Mouse (Mus musculus): ENCODE data around the gene Palm2. TPM values are rescaled to one million over a fixed set of nuclear protein-coding genes. Genes with fewer than 3 reads are reported as not detected.
A peak's percentile ranks its signal among the peaks of the same experiment; 100 is the strongest.

Palm2 gene
- polyA plus RNA-seq, 1 experiment, result 14.1 TPM

DNA sequence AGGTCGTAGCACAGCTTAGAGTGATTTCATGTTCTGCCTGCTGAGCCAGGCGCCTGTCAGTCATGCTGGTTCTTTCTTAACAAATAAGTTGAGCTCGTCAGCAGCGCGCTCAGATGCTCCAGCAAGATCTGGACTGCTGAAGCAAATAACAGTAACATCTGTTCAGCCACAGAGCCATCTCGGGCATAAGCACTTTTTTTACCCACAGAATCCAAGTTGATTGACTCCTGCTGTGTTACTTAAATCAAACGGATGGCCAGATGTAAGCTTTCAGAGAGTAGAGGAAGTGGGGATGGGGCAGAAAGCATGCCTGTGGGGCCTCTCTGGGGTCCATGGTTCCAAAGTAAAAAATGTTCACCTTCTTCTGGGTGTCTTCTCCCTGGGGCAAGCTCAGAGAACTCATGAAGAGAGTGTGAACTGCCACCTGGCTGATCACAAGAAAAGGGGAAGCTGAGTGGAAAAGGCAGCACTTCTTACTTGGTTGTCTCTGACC is 286.9 kb downstream of the Palm2 start:
- TF ChIP-seq POLR2A (IDR thresholded peaks at IDR 0.05; ENCODE audit: extremely low read depth, insufficient read depth, low read length), result no peak
- TF ChIP-seq CTCF (IDR thresholded peaks at IDR 0.05; ENCODE audit: extremely low read depth, insufficient read depth, low read length), result no peak
- peaks cover 6% of the 10 kb centered on the region for H3K4me1 ChIP-seq (ENCODE audit: control insufficient read depth, insufficient read depth, low read length)
- H3K27ac ChIP-seq (ENCODE audit: insufficient read depth, low read length), result no peak overlapping the region
- no peak overlapping the region for H3K4me3 ChIP-seq (ENCODE audit: insufficient read depth, low read length)

DNA sequence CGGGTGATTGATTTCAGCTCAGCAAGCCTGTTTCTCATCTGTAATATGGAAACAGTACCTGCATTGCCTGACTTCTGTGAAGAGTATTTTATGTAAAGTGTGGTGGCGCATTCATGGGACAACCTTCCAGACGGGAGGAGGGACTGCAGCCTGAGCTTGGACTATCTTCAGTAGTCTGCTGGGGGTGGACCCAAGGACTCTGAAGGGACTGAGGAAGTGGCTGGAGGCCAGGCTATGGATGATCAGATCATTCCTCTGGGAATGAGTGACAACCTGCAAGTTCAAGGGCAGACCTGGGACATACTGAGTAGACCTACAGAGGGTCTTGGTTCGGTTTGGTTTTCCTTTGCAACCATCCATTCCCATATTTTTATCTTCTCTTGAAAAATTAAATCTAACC is 288.2 kb downstream of the Palm2 start:
- TF ChIP-seq POLR2A (IDR thresholded peaks at IDR 0.05; ENCODE audit: extremely low read depth, insufficient read depth, low read length), result no peak
- no peak for TF ChIP-seq CTCF (IDR thresholded peaks at IDR 0.05; ENCODE audit: extremely low read depth, insufficient read depth, low read length)
- H3K27ac ChIP-seq (ENCODE audit: insufficient read depth, low read length), result no peak overlapping the region
- H3K4me1 ChIP-seq (ENCODE audit: control insufficient read depth, insufficient read depth, low read length), result peaks cover 4% of the 10 kb centered on the region
- no peak overlapping the region for H3K4me3 ChIP-seq (ENCODE audit: insufficient read depth, low read length)

DNA sequence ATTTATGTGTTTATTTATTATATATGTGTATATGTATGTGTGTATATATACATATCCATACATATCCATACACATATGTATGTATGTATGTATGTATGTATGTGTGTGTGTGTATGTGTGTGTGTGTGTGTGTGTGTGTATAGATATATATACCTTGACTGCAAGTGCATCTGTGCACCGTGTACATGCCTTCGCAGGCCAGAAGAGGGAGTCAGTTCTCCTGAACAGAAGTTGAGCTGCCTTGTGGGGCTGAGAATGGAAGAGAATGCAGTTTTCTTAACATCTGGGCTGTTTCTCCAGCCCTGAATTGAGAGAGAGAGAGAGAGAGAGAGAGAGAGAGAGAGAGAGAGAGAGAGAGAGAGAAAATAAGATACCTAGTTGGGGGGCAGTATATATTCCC is 289.6 kb downstream of the Palm2 start:
- no peak overlapping the region for H3K27ac ChIP-seq (ENCODE audit: insufficient read depth, low read length)
- TF ChIP-seq CTCF (IDR thresholded peaks at IDR 0.05; ENCODE audit: extremely low read depth, insufficient read depth, low read length) (peak; percentile 45), POLR2A (IDR thresholded peaks at IDR 0.05; ENCODE audit: extremely low read depth, insufficient read depth, low read length) (no peak)
- H3K4me3 ChIP-seq (ENCODE audit: insufficient read depth, low read length), result no peak overlapping the region
- 0 out of 2 replicates have a peak, but pooled peaks cover 2% of the 10 kb centered on the region for H3K4me1 ChIP-seq (ENCODE audit: control insufficient read depth, insufficient read depth, low read length)

DNA sequence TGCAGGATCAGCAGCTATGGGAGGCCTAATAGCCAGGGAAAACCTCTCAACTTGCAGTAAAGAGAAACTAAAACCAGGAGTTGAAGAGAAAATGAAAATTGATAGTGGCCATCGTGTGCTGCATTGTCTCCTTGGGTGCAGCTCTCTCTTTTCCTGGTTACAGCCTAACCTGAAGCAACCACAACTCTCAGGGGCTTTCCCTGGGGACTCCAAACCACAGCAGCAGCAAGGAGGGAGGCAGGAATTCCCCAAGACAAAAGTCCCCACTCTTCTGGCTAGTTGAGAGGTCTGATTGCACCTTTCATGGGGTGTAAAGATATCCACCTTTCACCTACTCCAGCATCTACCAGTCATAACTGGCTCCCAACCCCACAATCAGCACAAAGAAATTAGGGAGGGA is 291.5 kb downstream of the Palm2 start:
- Histone ChIP-seq H3K4me3 (ENCODE audit: insufficient read depth, low read length) (no peak overlapping the region), H3K27ac (ENCODE audit: insufficient read depth, low read length) (no peak overlapping the region), H3K4me1 (ENCODE audit: control insufficient read depth, insufficient read depth, low read length) (peaks cover 2% of the 10 kb centered on the region; the same call in 1 of the 2 replicates)
- no peak for TF ChIP-seq CTCF (IDR thresholded peaks at IDR 0.05; ENCODE audit: extremely low read depth, insufficient read depth, low read length)
- no peak for TF ChIP-seq POLR2A (IDR thresholded peaks at IDR 0.05; ENCODE audit: extremely low read depth, insufficient read depth, low read length)

DNA sequence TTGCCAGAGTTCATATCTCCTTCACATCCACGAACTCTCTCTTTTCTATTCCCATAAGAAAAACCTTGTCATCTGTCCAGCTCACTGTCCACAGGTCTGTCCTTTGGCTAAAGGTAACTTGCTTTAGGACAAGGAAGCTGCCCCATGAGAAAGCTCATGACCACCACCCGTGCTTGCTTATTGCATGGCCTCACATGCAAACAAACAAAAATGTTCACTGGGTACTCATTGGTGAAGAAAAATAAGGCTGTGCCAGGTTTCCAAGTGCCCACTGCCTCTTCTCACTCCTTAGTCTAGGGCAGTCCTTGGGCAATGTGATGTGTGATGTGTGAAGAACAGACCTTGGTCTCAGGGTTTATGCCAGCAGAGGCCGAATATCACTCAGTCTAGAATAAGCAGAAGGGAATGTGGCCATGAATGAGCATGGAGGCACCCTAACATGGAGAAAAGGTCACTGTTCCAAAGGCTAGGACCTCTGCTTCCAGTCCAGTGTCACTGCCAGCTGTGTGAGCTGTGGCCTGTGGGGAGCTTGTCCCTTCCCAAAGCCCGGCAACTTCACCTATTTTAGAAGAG is 294.6 kb downstream of the Palm2 start:
- Histone ChIP-seq H3K4me3 (ENCODE audit: insufficient read depth, low read length) (no peak overlapping the region), H3K27ac (ENCODE audit: insufficient read depth, low read length) (no peak overlapping the region), H3K4me1 (ENCODE audit: control insufficient read depth, insufficient read depth, low read length) (peaks cover 4% of the 10 kb centered on the region; the same call in 1 of the 2 replicates)
- TF ChIP-seq POLR2A (IDR thresholded peaks at IDR 0.05; ENCODE audit: extremely low read depth, insufficient read depth, low read length), result no peak
- TF ChIP-seq CTCF (IDR thresholded peaks at IDR 0.05; ENCODE audit: extremely low read depth, insufficient read depth, low read length), result no peak

DNA sequence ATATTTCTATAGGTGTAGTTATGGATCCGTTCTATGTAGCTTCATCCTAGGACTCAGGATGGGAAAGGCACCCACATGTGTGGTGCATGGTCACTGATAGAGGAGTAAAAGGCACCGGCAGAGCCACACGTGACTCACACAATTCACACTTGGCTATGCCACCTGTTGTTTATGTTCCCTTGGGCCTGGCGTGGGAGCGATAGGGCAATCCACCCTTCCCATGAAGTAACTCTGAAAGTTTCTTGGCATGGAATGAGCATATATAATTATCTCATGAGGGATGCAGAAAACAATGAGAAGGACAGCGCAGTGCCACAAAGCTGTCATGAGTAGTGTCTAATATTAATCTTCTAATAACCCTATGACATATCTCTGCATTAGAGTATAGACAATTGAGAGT is 296.0 kb downstream of the Palm2 start:
- Histone ChIP-seq H3K4me3 (ENCODE audit: insufficient read depth, low read length) (no peak overlapping the region), H3K27ac (ENCODE audit: insufficient read depth, low read length) (no peak overlapping the region), H3K4me1 (ENCODE audit: control insufficient read depth, insufficient read depth, low read length) (peaks cover 2% of the 10 kb centered on the region; the same call in 1 of the 2 replicates)
- TF ChIP-seq CTCF (IDR thresholded peaks at IDR 0.05; ENCODE audit: extremely low read depth, insufficient read depth, low read length) (no peak), POLR2A (IDR thresholded peaks at IDR 0.05; ENCODE audit: extremely low read depth, insufficient read depth, low read length) (no peak)

DNA sequence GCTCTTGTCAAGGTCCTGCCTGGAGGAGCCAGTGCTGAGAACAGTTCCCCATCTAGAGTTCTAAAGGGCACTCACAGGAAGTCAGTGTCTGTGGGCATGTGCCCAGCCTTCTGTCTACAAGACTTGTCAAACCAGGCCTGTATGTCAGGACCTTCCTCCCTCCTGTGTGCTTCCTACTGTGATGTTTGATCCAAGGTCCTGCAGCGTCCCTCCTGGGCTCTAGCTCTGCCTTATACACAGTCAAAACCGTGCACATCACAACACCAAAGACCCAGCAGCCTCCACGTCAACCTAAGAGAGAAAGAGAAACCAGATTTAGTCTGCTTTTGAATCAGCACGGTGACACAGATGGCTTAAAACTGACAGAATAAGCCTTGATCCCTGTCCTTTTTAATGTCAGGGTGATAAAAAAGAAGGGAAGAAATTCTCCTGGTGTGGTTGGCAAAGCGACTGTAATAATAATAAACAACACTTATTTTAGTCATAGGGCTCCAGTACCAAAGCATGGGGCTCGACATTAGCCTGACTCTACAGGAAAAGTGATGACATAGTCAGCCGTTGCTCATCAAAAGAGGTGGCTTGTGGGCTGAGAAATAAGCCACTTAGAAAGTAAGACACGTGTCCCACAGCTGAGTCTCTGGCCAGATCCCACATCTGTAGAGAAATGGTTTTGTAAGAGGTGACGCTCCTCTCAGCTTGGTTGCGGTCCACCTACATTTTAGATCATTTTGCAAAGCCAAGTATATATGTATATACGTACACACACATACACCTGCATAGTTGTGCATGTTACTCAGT is 297.0 kb downstream of the Palm2 start:
- TF ChIP-seq CTCF (IDR thresholded peaks at IDR 0.05; ENCODE audit: extremely low read depth, insufficient read depth, low read length) (no peak), POLR2A (IDR thresholded peaks at IDR 0.05; ENCODE audit: extremely low read depth, insufficient read depth, low read length) (no peak)
- peaks cover 2% of the 10 kb centered on the region; the same call in 1 of the 2 replicates for H3K4me1 ChIP-seq (ENCODE audit: control insufficient read depth, insufficient read depth, low read length)
- H3K4me3 ChIP-seq (ENCODE audit: insufficient read depth, low read length), result no peak overlapping the region
- H3K27ac ChIP-seq (ENCODE audit: insufficient read depth, low read length), result no peak overlapping the region

DNA sequence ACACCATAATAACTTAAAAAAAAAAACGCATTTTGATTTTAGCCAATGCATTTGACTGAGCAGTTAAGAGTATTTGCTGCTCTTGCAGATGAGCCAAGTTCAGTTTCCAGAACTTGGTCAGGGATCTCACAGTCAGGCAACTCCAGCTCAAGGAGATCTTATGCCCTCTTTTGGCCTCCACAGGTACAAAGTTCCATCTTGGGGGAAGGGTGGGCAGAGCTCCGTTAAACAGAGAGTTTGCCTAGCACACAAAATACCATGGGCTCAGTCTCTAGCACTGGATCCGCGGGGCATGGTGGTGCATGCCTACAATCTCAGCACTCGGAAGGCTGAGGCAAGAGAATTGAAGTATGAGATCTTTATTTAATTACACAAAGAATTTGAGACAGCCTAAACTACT is 298.3 kb downstream of the Palm2 start:
- TF ChIP-seq POLR2A (IDR thresholded peaks at IDR 0.05; ENCODE audit: extremely low read depth, insufficient read depth, low read length), result no peak
- TF ChIP-seq CTCF (IDR thresholded peaks at IDR 0.05; ENCODE audit: extremely low read depth, insufficient read depth, low read length), result no peak
- no peak overlapping the region for H3K4me3 ChIP-seq (ENCODE audit: insufficient read depth, low read length)
- no peak overlapping the region for H3K27ac ChIP-seq (ENCODE audit: insufficient read depth, low read length)
- H3K4me1 ChIP-seq (ENCODE audit: control insufficient read depth, insufficient read depth, low read length), result peaks cover 2% of the 10 kb centered on the region; the same call in 1 of the 2 replicates

DNA sequence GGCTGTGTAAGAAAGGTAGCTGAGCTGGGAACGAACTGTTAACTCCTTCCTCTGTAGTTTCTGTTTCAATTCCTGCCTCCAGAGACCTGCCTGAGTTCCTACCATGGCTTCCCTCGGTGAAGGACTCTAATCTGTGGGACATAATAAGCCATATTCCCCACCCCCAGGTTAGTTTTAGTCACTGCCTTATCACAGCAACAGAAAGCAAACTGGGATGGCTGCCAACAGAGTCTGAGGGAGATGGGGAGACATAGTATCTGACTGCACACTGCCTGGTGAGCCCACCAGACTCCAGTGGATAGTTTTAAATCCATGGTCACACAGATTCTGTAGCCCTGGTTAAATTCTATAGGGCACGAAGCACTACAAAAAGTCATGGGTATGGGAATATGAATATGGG is 299.4 kb downstream of the Palm2 start:
- no peak overlapping the region for H3K4me3 ChIP-seq (ENCODE audit: insufficient read depth, low read length)
- H3K27ac ChIP-seq (ENCODE audit: insufficient read depth, low read length), result no peak overlapping the region
- TF ChIP-seq CTCF (IDR thresholded peaks at IDR 0.05; ENCODE audit: extremely low read depth, insufficient read depth, low read length), result no peak
- H3K4me1 ChIP-seq (ENCODE audit: control insufficient read depth, insufficient read depth, low read length), result peaks cover 2% of the 10 kb centered on the region; the same call in 1 of the 2 replicates

DNA sequence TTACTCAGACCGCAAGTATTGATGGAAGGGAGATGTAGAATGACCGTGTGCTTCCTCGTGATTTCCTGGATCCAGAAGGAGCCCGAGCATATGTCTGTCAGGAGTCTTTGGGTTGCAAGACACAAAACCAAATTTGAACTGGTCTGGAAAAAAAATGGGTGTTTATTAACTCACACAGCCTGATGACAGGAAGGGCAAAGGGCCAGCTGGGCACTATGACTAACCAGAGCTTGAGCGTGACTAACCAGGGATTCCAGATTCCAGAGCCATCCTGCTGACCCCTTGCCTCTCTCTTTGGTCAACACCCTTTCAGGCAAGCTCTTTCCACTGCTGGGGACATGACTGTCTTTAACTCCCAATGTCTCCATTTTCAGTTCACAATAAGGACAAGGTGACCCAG is 301.4 kb downstream of the Palm2 start:
- Histone ChIP-seq H3K27ac (ENCODE audit: insufficient read depth, low read length) (no peak overlapping the region), H3K4me1 (ENCODE audit: control insufficient read depth, insufficient read depth, low read length) (peaks cover 2% of the 10 kb centered on the region; the same call in 1 of the 2 replicates), H3K4me3 (ENCODE audit: insufficient read depth, low read length) (no peak overlapping the region)
- TF ChIP-seq POLR2A (IDR thresholded peaks at IDR 0.05; ENCODE audit: extremely low read depth, insufficient read depth, low read length) (no peak), CTCF (IDR thresholded peaks at IDR 0.05; ENCODE audit: extremely low read depth, insufficient read depth, low read length) (no peak)
